In the genomic region with DNA sequence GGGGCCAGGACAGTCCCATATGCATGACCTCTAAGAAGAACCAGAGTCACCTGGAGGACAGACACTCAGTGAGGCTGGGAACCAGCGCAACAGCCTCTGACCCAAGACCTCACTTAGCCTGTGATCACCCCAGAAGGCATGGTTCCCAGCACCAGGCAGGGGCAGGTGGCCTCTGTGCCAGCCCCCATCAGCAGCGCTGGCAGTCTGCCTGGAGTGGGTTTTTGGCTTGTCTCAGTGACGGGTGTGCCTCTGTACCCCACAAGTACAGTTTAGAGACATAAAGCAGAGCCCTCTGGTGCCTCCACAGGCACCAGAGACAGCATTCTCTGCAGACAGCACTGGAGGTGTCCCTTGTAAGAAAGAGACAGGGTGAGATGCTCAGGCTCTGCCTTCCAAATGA, we compare ENCODE assay signal across 15 mouse cellular contexts.
DNase-seq lines count a peak whose midpoint lies in the region; ATAC-seq and TF ChIP-seq lines count a peak whose summit lies in the region.
"Had no signal": no experiment of that assay in that cellular context is flagged by ENCODE, and none has a peak within 500 bp of the region (broad histone marks: within the 10 kb centered on the region; RNA-seq: fewer than 3 reads in every experiment).

No protein-coding gene starts in this region.

- WGBS in hindbrain, embryonic 15.5 days: 65% methylated on average over 3 of the region's 3 CpGs
- WGBS in hindbrain, embryonic 14.5 days: 59% methylated on average over 3 of the region's 3 CpGs
- WGBS in midbrain, embryonic 13.5 days: 90% methylated on average over 3 of the region's 3 CpGs
- WGBS in heart, adult 2 months: 71% methylated on average over 3 of the region's 3 CpGs

- peaks cover 21% of the 10 kb centered on the region for H3K4me1 ChIP-seq in hindbrain, embryonic 15.5 days (replicated peaks)
- H3K4me1 ChIP-seq in hindbrain, embryonic 14.5 days (replicated peaks; ENCODE audit: control insufficient read depth, insufficient read depth, low read length): peaks cover 18% of the 10 kb centered on the region
- peaks cover 16% of the 10 kb centered on the region for H3K4me1 ChIP-seq in midbrain, embryonic 13.5 days (replicated peaks)
- H3K4me1 ChIP-seq in heart, adult 2 months (ENCODE audit: control insufficient read depth, insufficient read depth, low read length): peaks cover 2% of the 10 kb centered on the region

- H3K27ac ChIP-seq in hindbrain, embryonic 15.5 days (replicated peaks): peak overlapping the region; percentile 66
- no peak overlapping the region for H3K27ac ChIP-seq in hindbrain, embryonic 14.5 days
- H3K27ac ChIP-seq in midbrain, embryonic 13.5 days: peak overlapping the region; percentile 30; the same call in 1 of the 2 replicates
- no peak overlapping the region for H3K27ac ChIP-seq in heart, adult 2 months
- H3K27ac ChIP-seq: gastrocnemius, adult 2 months; heart, embryonic 15.5 days; liver, embryonic 12.5 days had no signal

- no peaks in the 10 kb centered on the region for H3K27me3 ChIP-seq in hindbrain, embryonic 15.5 days
- no peaks in the 10 kb centered on the region for H3K27me3 ChIP-seq in hindbrain, embryonic 14.5 days (ENCODE audit: control insufficient read depth, insufficient read depth, low read length)
- H3K27me3 ChIP-seq in midbrain, embryonic 13.5 days: no peaks in the 10 kb centered on the region
- H3K27me3 ChIP-seq in heart, adult 2 months (ENCODE audit: control insufficient read depth, insufficient read depth, low read length): no peaks in the 10 kb centered on the region
- H3K27me3 ChIP-seq: heart, embryonic 15.5 days had no signal

- no peak for DNase-seq in hindbrain, embryonic 14.5 days (ENCODE audit: low spot score)
- peak; percentile 70 for DNase-seq in right cerebral cortex, postnatal 4 days
- DNase-seq in right cerebral cortex, adult 18-20 months: no peak
- DNase-seq in heart, adult 2 months: no peak
- DNase-seq: adrenal gland, postnatal 36 days; cerebellum, adult 9-11 months; gastrocnemius, adult 2 months; kidney, adult 8-10 months; lung, postnatal 36 days; thymus, adult 18-20 months had no signal

- peaks cover 4% of the 10 kb centered on the region; the same call in 1 of the 2 replicates for H3K36me3 ChIP-seq in hindbrain, embryonic 15.5 days
- H3K36me3 ChIP-seq in hindbrain, embryonic 14.5 days (replicated peaks; ENCODE audit: control insufficient read depth, insufficient read depth): peaks cover 34% of the 10 kb centered on the region
- H3K36me3 ChIP-seq in midbrain, embryonic 13.5 days: peaks cover 45% of the 10 kb centered on the region
- no peaks in the 10 kb centered on the region for H3K36me3 ChIP-seq in heart, adult 2 months (ENCODE audit: control insufficient read depth, insufficient read depth, low read length)
- H3K36me3 ChIP-seq: heart, embryonic 15.5 days; liver, embryonic 12.5 days had no signal

- no peaks in the 10 kb centered on the region for H3K9me3 ChIP-seq in hindbrain, embryonic 15.5 days
- no peaks in the 10 kb centered on the region for H3K9me3 ChIP-seq in hindbrain, embryonic 14.5 days (ENCODE audit: control insufficient read depth, low read length)
- no peaks in the 10 kb centered on the region for H3K9me3 ChIP-seq in midbrain, embryonic 13.5 days
- H3K9me3 ChIP-seq: heart, embryonic 15.5 days; liver, embryonic 12.5 days had no signal

- no peak overlapping the region for H3K4me2 ChIP-seq in hindbrain, embryonic 15.5 days
- H3K4me2 ChIP-seq in hindbrain, embryonic 14.5 days (replicated peaks): no peak overlapping the region
- no peak overlapping the region for H3K4me2 ChIP-seq in midbrain, embryonic 13.5 days (replicated peaks)
- H3K4me2 ChIP-seq: heart, embryonic 15.5 days; liver, embryonic 12.5 days had no signal

- no peak for ATAC-seq in hindbrain, embryonic 15.5 days (ENCODE audit: low FRiP score, low read depth)
- ATAC-seq in hindbrain, embryonic 14.5 days (ENCODE audit: low FRiP score): no peak
- ATAC-seq in midbrain, embryonic 13.5 days: no peak
- no peak for ATAC-seq in megakaryocyte progenitor cell, adult 5-6 weeks (replicated peaks; ENCODE audit: poor library complexity)
- ATAC-seq: liver, embryonic 12.5 days had no signal

- no peak for TF ChIP-seq EP300 in heart, adult 2 months (IDR thresholded peaks at IDR 0.05; ENCODE audit: insufficient read depth, low read depth, low read length)

- no peaks in the 10 kb centered on the region for H3K79me2 ChIP-seq in heart, adult 2 months (replicated peaks; ENCODE audit: control insufficient read depth, insufficient read depth, low read length)

- H3K9ac ChIP-seq in hindbrain, embryonic 15.5 days: no peak overlapping the region
- no peak overlapping the region for H3K9ac ChIP-seq in hindbrain, embryonic 14.5 days
- H3K9ac ChIP-seq in midbrain, embryonic 13.5 days (replicated peaks): no peak overlapping the region
- H3K9ac ChIP-seq in heart, adult 2 months (ENCODE audit: low read depth, low read length): no peak overlapping the region
- H3K9ac ChIP-seq: heart, embryonic 15.5 days; liver, embryonic 12.5 days had no signal

- no peak for TF ChIP-seq CTCF in heart, adult 2 months (IDR thresholded peaks at IDR 0.05)

- no peak for TF ChIP-seq POLR2A in heart, adult 2 months (IDR thresholded peaks at IDR 0.05; ENCODE audit: insufficient read depth, low read depth, low read length)

- intact Hi-C loops in heart, adult 2 months (cut with DNase I): no loop called here

- no peak overlapping the region for H3K4me3 ChIP-seq in hindbrain, embryonic 15.5 days
- H3K4me3 ChIP-seq in hindbrain, embryonic 14.5 days (replicated peaks; ENCODE audit: low read length): no peak overlapping the region
- H3K4me3 ChIP-seq in midbrain, embryonic 13.5 days (replicated peaks): no peak overlapping the region
- no peak overlapping the region for H3K4me3 ChIP-seq in heart, adult 2 months
- H3K4me3 ChIP-seq: gastrocnemius, adult 2 months; heart, embryonic 15.5 days; liver, embryonic 12.5 days had no signal

Comparison
In these comparisons a context has a peak if more than half of its experiments do, and no peak if none do; other contexts are left out.
1. H3K27ac ChIP-seq: peak in hindbrain, embryonic 15.5 days (single experiment) and midbrain, embryonic 13.5 days (single experiment); none in hindbrain, embryonic 14.5 days (single experiment) and heart, adult 2 months (single experiment).